Mouse (Mus musculus) intestine, embryonic 16.5 days (tissue): ENCODE measurements at regions not wholly inside any gene's neighbourhood (a gene's known extent, or its start where the extent isn't known, plus 50 kb on each side); places are given as distances from the start of the nearest gene placed in this dataset.

Experiments used
- ATAC-seq: fragments of 200-750 bp; cut with Nextera tagmentation; 2 replicates; pipeline ENCODE4 v1.8.0; 2017; ENCODE audit warnings: moderate TSS enrichment, moderate library complexity
- H3K27ac ChIP-seq: fragments of 300-500 bp; sonication (generic); 2 replicates; pipeline ENCODE4 v1.5.1; 2014; ENCODE audit warnings: mild to moderate bottlenecking, low read length
- H3K27me3 ChIP-seq: fragments of 300-500 bp; sonication (generic); replicated peaks from 2 replicates; pipeline ENCODE4 v1.6.1; 2014; ENCODE audit warnings: low read length, control low read depth, mixed read lengths; ENCODE audit not compliant: control insufficient read depth, insufficient read depth
- H3K36me3 ChIP-seq: fragments of 300-500 bp; sonication (generic); 2 replicates; pipeline ENCODE4 v1.6.1; 2014; ENCODE audit warnings: low read length, control low read depth; ENCODE audit not compliant: control insufficient read depth, insufficient read depth
- H3K4me1 ChIP-seq: fragments of 300-500 bp; sonication (generic); 2 replicates; pipeline ENCODE4 v1.6.1; 2014; ENCODE audit warnings: low read length, control low read depth, mixed read lengths; ENCODE audit not compliant: control insufficient read depth, insufficient read depth
- H3K4me2 ChIP-seq: fragments of 300-500 bp; sonication (generic); 2 replicates; pipeline ENCODE4 v1.6.1; 2014; ENCODE audit warnings: low read depth, low read length, control low read depth
- H3K4me3 ChIP-seq: fragments of 300-500 bp; sonication (generic); 2 replicates; pipeline ENCODE4 v1.5.1; 2014; ENCODE audit warnings: mild to moderate bottlenecking, low read length
- H3K9ac ChIP-seq: fragments of 300-500 bp; sonication (generic); 2 replicates; pipeline ENCODE4 v1.6.1; 2014; ENCODE audit warnings: low read depth, low read length
- H3K9me3 ChIP-seq: fragments of 300-500 bp; sonication (generic); 2 replicates; pipeline ENCODE4 v1.6.1; 2016; ENCODE audit warnings: low read length, control low read depth; ENCODE audit not compliant: control insufficient read depth
- WGBS: fragments of 180-500 bp; shearing (Covaris S2); extraction: QIAGEN DNeasy Blood & Tissue Kit; methylation state at CpG from one replicate; pipeline ENCODE4 v1.1.7; 2014; 5-methylcytosine and 5-hydroxymethylcytosine counted together

GRCm38 (mm10) chr12:35667218-35667617 is 132.4 kb upstream of the Ahr start:
- H3K36me3 ChIP-seq, result no peaks in the 10 kb centered on the region
- no peak overlapping the region for H3K9ac ChIP-seq
- ATAC-seq, result no peak
- no peak overlapping the region for H3K27ac ChIP-seq
- no peaks in the 10 kb centered on the region for H3K9me3 ChIP-seq
- H3K27me3 ChIP-seq, result no peaks in the 10 kb centered on the region
- no peaks in the 10 kb centered on the region for H3K4me1 ChIP-seq
- H3K4me3 ChIP-seq, result no peak overlapping the region
- no peak overlapping the region for H3K4me2 ChIP-seq

GRCm38 (mm10) chr12:35666062-35666461 is 131.2 kb upstream of the Ahr start:
- Histone ChIP-seq H3K27me3 (no peaks in the 10 kb centered on the region), H3K27ac (no peak overlapping the region), H3K4me1 (no peaks in the 10 kb centered on the region), H3K9ac (no peak overlapping the region), H3K4me2 (no peak overlapping the region), H3K36me3 (no peaks in the 10 kb centered on the region), H3K4me3 (no peak overlapping the region), H3K9me3 (no peaks in the 10 kb centered on the region)
- ATAC-seq, result no peak
- 64% methylated on average over 2 of the region's 2 CpGs for WGBS

GRCm38 (mm10) chr12:35663062-35663461 is 128.2 kb upstream of the Ahr start:
- no peaks in the 10 kb centered on the region for H3K9me3 ChIP-seq
- H3K27me3 ChIP-seq, result no peaks in the 10 kb centered on the region
- no peak for ATAC-seq
- no peaks in the 10 kb centered on the region for H3K4me1 ChIP-seq
- 91% methylated on average over 1 of the region's 1 CpGs for WGBS
- H3K4me2 ChIP-seq, result no peak overlapping the region
- no peak overlapping the region for H3K27ac ChIP-seq
- H3K4me3 ChIP-seq, result no peak overlapping the region
- no peak overlapping the region for H3K9ac ChIP-seq
- H3K36me3 ChIP-seq, result no peaks in the 10 kb centered on the region

GRCm38 (mm10) chr12:35656563-35656962 is 121.7 kb upstream of the Ahr start:
- no peaks in the 10 kb centered on the region for H3K4me1 ChIP-seq
- no peak overlapping the region for H3K9ac ChIP-seq
- 78% methylated on average over 3 of the region's 3 CpGs for WGBS
- ATAC-seq, result no peak
- no peaks in the 10 kb centered on the region for H3K9me3 ChIP-seq
- no peak overlapping the region for H3K27ac ChIP-seq
- no peak overlapping the region for H3K4me2 ChIP-seq
- H3K27me3 ChIP-seq, result no peaks in the 10 kb centered on the region
- no peaks in the 10 kb centered on the region for H3K36me3 ChIP-seq
- H3K4me3 ChIP-seq, result no peak overlapping the region

GRCm38 (mm10) chr12:35649772-35650171 is 114.9 kb upstream of the Ahr start:
- Histone ChIP-seq H3K9ac (no peak overlapping the region), H3K27ac (no peak overlapping the region), H3K4me2 (no peak overlapping the region), H3K9me3 (no peaks in the 10 kb centered on the region), H3K4me1 (no peaks in the 10 kb centered on the region), H3K4me3 (no peak overlapping the region), H3K36me3 (no peaks in the 10 kb centered on the region), H3K27me3 (no peaks in the 10 kb centered on the region)
- 52% methylated on average over 3 of the region's 3 CpGs for WGBS
- ATAC-seq, result no peak

- H3K9me3 ChIP-seq, result no peaks in the 10 kb centered on the region
- H3K4me1 ChIP-seq, result no peaks in the 10 kb centered on the region
- H3K27me3 ChIP-seq, result no peaks in the 10 kb centered on the region
- ATAC-seq, result no peak
- H3K27ac ChIP-seq, result no peak overlapping the region
- no peak overlapping the region for H3K4me3 ChIP-seq
- H3K4me2 ChIP-seq, result no peak overlapping the region
- no peaks in the 10 kb centered on the region for H3K36me3 ChIP-seq
- H3K9ac ChIP-seq, result no peak overlapping the region
These were observed 107.6 kb upstream of the Ahr start for GRCm38 (mm10) chr12:35642473-35642872.

GRCm38 (mm10) chr12:35641741-35642140 is 106.9 kb upstream of the Ahr start:
- H3K4me1 ChIP-seq, result no peaks in the 10 kb centered on the region
- H3K4me3 ChIP-seq, result no peak overlapping the region
- no peak overlapping the region for H3K9ac ChIP-seq
- no peak overlapping the region for H3K4me2 ChIP-seq
- H3K9me3 ChIP-seq, result no peaks in the 10 kb centered on the region
- no peaks in the 10 kb centered on the region for H3K27me3 ChIP-seq
- H3K36me3 ChIP-seq, result no peaks in the 10 kb centered on the region
- no peak overlapping the region for H3K27ac ChIP-seq
- ATAC-seq, result no peak
- WGBS, result 54% methylated on average over 1 of the region's 1 CpGs

GRCm38 (mm10) chr12:35640911-35641345 is 106.1 kb upstream of the Ahr start:
- WGBS, result 62% methylated on average over 3 of the region's 3 CpGs
- H3K27me3 ChIP-seq, result no peaks in the 10 kb centered on the region
- no peak overlapping the region for H3K27ac ChIP-seq
- H3K4me1 ChIP-seq, result no peaks in the 10 kb centered on the region
- H3K36me3 ChIP-seq, result no peaks in the 10 kb centered on the region
- H3K9me3 ChIP-seq, result no peaks in the 10 kb centered on the region
- no peak overlapping the region for H3K4me3 ChIP-seq
- no peak overlapping the region for H3K9ac ChIP-seq
- no peak for ATAC-seq
- no peak overlapping the region for H3K4me2 ChIP-seq

- no peaks in the 10 kb centered on the region for H3K9me3 ChIP-seq
- H3K27ac ChIP-seq, result no peak overlapping the region
- H3K4me3 ChIP-seq, result no peak overlapping the region
- WGBS, result 70% methylated on average over 3 of the region's 3 CpGs
- H3K27me3 ChIP-seq, result no peaks in the 10 kb centered on the region
- no peaks in the 10 kb centered on the region for H3K36me3 ChIP-seq
- H3K4me1 ChIP-seq, result no peaks in the 10 kb centered on the region
- H3K9ac ChIP-seq, result no peak overlapping the region
- no peak for ATAC-seq
- no peak overlapping the region for H3K4me2 ChIP-seq
These were observed 88.6 kb upstream of the Ahr start for GRCm38 (mm10) chr12:35623484-35623883.

GRCm38 (mm10) chr12:35614885-35615284 is 80.0 kb upstream of the Ahr start:
- 76% methylated on average over 4 of the region's 4 CpGs for WGBS
- Histone ChIP-seq H3K27ac (no peak overlapping the region), H3K36me3 (no peaks in the 10 kb centered on the region), H3K4me2 (no peak overlapping the region), H3K9me3 (no peaks in the 10 kb centered on the region), H3K4me3 (no peak overlapping the region), H3K4me1 (no peaks in the 10 kb centered on the region), H3K27me3 (no peaks in the 10 kb centered on the region), H3K9ac (no peak overlapping the region)
- no peak for ATAC-seq
